12 mouse cellular contexts compared by ENCODE assay signal in the genomic region with DNA sequence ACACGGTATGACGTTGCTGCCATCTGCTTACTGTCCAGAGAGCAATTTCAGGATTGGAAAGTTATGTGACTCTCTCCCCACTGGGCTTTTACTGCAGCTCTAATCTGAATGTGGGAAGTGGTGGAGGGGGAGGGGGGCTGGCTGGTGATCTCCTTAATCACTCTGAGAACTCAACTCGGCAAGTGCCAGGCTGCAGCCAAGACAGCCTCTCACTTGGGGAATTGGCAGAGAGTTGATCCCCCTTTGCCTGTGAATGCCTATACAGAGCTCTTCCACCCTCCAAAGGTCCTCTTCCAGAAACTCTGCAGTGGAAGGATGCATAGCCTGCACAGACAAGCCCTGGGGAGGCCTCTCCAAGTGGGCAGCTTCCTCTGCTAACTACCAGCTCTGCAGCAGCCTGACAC.
DNase-seq lines count a peak whose midpoint lies in the region; ATAC-seq and TF ChIP-seq lines count a peak whose summit lies in the region.
"Had no signal": no experiment of that assay in that cellular context is flagged by ENCODE, and none has a peak within 500 bp of the region (broad histone marks: within the 10 kb centered on the region; RNA-seq: fewer than 3 reads in every experiment).

No protein-coding gene starts in this region.

- no peak for ATAC-seq in megakaryocyte, adult 5-6 weeks (ENCODE audit: poor library complexity, severe bottlenecking)
- ATAC-seq: intestine, postnatal 0 days; Patski had no signal

- no peak overlapping the region for H3K4me3 ChIP-seq in left cerebral cortex, adult 2 months
- H3K4me3 ChIP-seq: stomach, embryonic 15.5 days had no signal

- TF ChIP-seq CTCF in left cerebral cortex, adult 2 months (IDR thresholded peaks at IDR 0.05) = no peak

- H3K27ac ChIP-seq in left cerebral cortex, adult 2 months = peak overlapping the region; percentile 62; the same call in 1 of the 2 replicates
- H3K27ac ChIP-seq: liver, embryonic 14.5 days; stomach, embryonic 15.5 days had no signal

- intact Hi-C loops in left cerebral cortex, adult 2 months (cut with DNase I) = loop anchor here (5.0 kb wide), 1 partner anchor 120 kb away; no protein-coding TSS in a partner anchor

- peak; percentile 52 for DNase-seq in cerebellum, adult 11-12 months
- DNase-seq in cerebellum, postnatal 4 days (ENCODE audit: low spot score in 2 of 2) = no peak
- peak; percentile 17 to 27 for DNase-seq in left cerebral cortex, adult 2 months (ENCODE audit: extremely low spot score in 1 of 2, low spot score in 2 of 2)
- DNase-seq in left cerebral cortex, adult 11 months (ENCODE audit: low spot score) = no peak
- peak; percentile 44 for DNase-seq in cerebellum, adult 9-11 months
- peak; percentile 57 for DNase-seq in heart, postnatal 4 days
- no peak for DNase-seq in layer of hippocampus, postnatal 36 days

Comparison
In these comparisons a context has a peak if more than half of its experiments do, and no peak if none do; other contexts are left out.
1. DNase-seq: peak in cerebellum, adult 11-12 months (single experiment), left cerebral cortex, adult 2 months (2 of 2), cerebellum, adult 9-11 months (single experiment) and heart, postnatal 4 days (single experiment); none in cerebellum, postnatal 4 days (0 of 2), left cerebral cortex, adult 11 months (single experiment) and layer of hippocampus, postnatal 36 days (0 of 2).